In the genomic region with DNA sequence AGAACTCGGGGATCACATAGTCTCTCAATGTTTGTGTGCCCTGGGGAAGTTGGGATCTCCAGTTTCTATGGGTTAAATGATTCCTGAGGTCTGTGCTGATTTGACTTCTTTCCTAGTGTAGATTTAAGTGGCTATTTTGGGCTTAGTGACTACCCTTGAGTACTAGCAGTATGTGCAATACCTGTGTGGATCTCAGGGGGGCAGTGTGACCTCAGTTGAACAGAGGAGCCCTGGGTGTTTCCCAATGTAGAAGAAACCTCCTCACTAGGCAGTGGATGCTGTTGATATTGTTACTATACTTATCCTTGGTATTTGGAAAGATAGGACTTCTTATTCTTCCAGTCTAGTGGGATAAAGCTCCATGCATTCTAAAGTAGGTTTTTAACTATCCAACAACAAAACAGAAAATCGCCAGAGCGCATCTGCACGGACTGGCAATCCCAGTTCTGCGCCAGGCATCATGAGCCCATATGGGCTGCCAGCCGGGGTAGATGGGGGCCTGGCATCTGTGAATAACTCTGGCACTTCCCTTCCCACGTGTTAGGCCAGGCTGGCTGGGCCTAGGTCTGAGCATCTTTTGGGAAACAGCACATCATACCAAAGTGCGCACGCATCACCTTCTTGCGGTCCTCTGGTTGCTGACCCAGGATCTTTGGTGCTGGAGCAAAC, we compare ENCODE assay signal across 8 mouse cellular contexts.
DNase-seq lines count a peak whose midpoint lies in the region; ATAC-seq lines count a peak whose summit lies in the region.

No protein-coding gene starts in this region.

- peak; percentile 45 for DNase-seq in gastrocnemius, adult 18-20 months (ENCODE audit: low spot score)
- DNase-seq in gastrocnemius, adult 8-10 months (ENCODE audit: low spot score in 2 of 2): no peak
- peak; percentile 43 for DNase-seq in right cerebral cortex, adult 18-20 months
- DNase-seq in right cerebral cortex, postnatal 36 days (ENCODE audit: low spot score in 2 of 2): no peak
- peak; percentile 40 to 73 for DNase-seq in cerebellum, postnatal 25 days
- peak; percentile 64 for DNase-seq in kidney, postnatal 10 days

- peak; percentile 63 for ATAC-seq in megakaryocyte, adult 5-6 weeks (ENCODE audit: poor library complexity, severe bottlenecking)
- ATAC-seq in inflammation-experienced regulatory T-cells, adult 6 months: no peak

Comparison
In these comparisons a context has a peak if more than half of its experiments do, and no peak if none do; other contexts are left out.
1. DNase-seq: peak in gastrocnemius, adult 18-20 months (single experiment), right cerebral cortex, adult 18-20 months (single experiment), cerebellum, postnatal 25 days (2 of 2) and kidney, postnatal 10 days (single experiment); none in gastrocnemius, adult 8-10 months (0 of 2) and right cerebral cortex, postnatal 36 days (0 of 2).